Mouse (Mus musculus) heart, embryonic 12.5 days (tissue): ENCODE measurements around the gene Tenm1. TPM values are rescaled to one million over a fixed set of nuclear protein-coding genes. Genes with fewer than 3 reads are reported as not detected.

ENCODE experiments used
- ATAC-seq: fragments of 200-750 bp; cut with Nextera tagmentation; 2 replicates; pipeline ENCODE4 v1.8.0; 2017; ENCODE audit warnings: moderate TSS enrichment, moderate library complexity; ENCODE audit not compliant: insufficient number of reproducible peaks, low FRiP score
- H3K27ac ChIP-seq: fragments of 300-500 bp; sonication (generic); 2 replicates; pipeline ENCODE4 v1.5.1; 2016; ENCODE audit warnings: mild to moderate bottlenecking, moderate library complexity; ENCODE audit not compliant: poor library complexity, severe bottlenecking
- H3K27me3 ChIP-seq: fragments of 300-500 bp; sonication (generic); replicated peaks from 2 replicates; pipeline ENCODE4 v1.6.1; 2016; ENCODE audit warnings: mild to moderate bottlenecking, moderate library complexity
- H3K36me3 ChIP-seq: fragments of 300-500 bp; sonication (generic); 2 replicates; pipeline ENCODE4 v1.6.1; 2016; ENCODE audit warnings: mild to moderate bottlenecking, moderate library complexity
- H3K4me1 ChIP-seq: fragments of 300-500 bp; sonication (generic); replicated peaks from 2 replicates; pipeline ENCODE4 v1.6.1; 2016; ENCODE audit warnings: mild to moderate bottlenecking
- H3K4me2 ChIP-seq: fragments of 300-500 bp; sonication (generic); 2 replicates; pipeline ENCODE4 v1.6.1; 2016; ENCODE audit warnings: mild to moderate bottlenecking, moderate library complexity
- H3K4me3 ChIP-seq: fragments of 300-500 bp; sonication (generic); 2 replicates; pipeline ENCODE4 v1.5.1; 2016; ENCODE audit warnings: mild to moderate bottlenecking
- H3K9ac ChIP-seq: fragments of 300-500 bp; sonication (generic); 2 replicates; pipeline ENCODE4 v1.6.1; 2016; ENCODE audit warnings: mild to moderate bottlenecking, moderate library complexity
- H3K9me3 ChIP-seq: fragments of 300-500 bp; sonication (generic); replicated peaks from 2 replicates; pipeline ENCODE4 v1.6.1; 2016; ENCODE audit warnings: mild to moderate bottlenecking, moderate library complexity
- WGBS: fragments of 180-500 bp; shearing (Covaris S2); methylation state at CpG from one replicate; pipeline ENCODE4 v1.1.7; 2016; 5-methylcytosine and 5-hydroxymethylcytosine counted together
- polyA plus RNA-seq: library from polyadenylated mRNA; unstranded; fragments of >200 nt; fragmentation: Nextera tagmentation; extraction: Ambion mirVana; gene quantifications from 2 replicates; pipeline ENCODE4 v1.2.1, GENCODE M21; 2016

Tenm1 gene
- polyA plus RNA-seq, 1 experiment from 2014 or later = 0.06 TPM

- no peaks in the 10 kb centered on the region for H3K9me3 ChIP-seq
- no peak overlapping the region for H3K9ac ChIP-seq
- H3K4me1 ChIP-seq = no peaks in the 10 kb centered on the region
- H3K36me3 ChIP-seq = no peaks in the 10 kb centered on the region
- 37% methylated on average over 3 of the region's 3 CpGs for WGBS
- H3K27ac ChIP-seq = no peak overlapping the region
- no peak for ATAC-seq
- H3K27me3 ChIP-seq = no peaks in the 10 kb centered on the region
- peak overlapping the region; percentile 45; the same call in 1 of the 2 replicates for H3K4me2 ChIP-seq
- peak overlapping the region; percentile 15; the same call in 1 of the 2 replicates for H3K4me3 ChIP-seq
These were observed 888.7 kb downstream of the Tenm1 start for GRCm38 (mm10) chrX:42540030-42540755.

- Histone ChIP-seq H3K4me3 (no peak overlapping the region), H3K9me3 (no peaks in the 10 kb centered on the region), H3K36me3 (no peaks in the 10 kb centered on the region), H3K4me2 (no peak overlapping the region), H3K27ac (no peak overlapping the region), H3K27me3 (no peaks in the 10 kb centered on the region), H3K4me1 (no peaks in the 10 kb centered on the region), H3K9ac (no peak overlapping the region)
- 75% methylated on average over 4 of the region's 4 CpGs for WGBS
- no peak for ATAC-seq
These were observed 898.2 kb downstream of the Tenm1 start for GRCm38 (mm10) chrX:42530703-42531102.

GRCm38 (mm10) chrX:42522868-42523267 lies 906.1 kb downstream of the Tenm1 start:
- H3K4me3 ChIP-seq = no peak overlapping the region
- H3K4me2 ChIP-seq = no peak overlapping the region
- H3K9ac ChIP-seq = no peak overlapping the region
- H3K4me1 ChIP-seq = no peaks in the 10 kb centered on the region
- no peaks in the 10 kb centered on the region for H3K27me3 ChIP-seq
- no peaks in the 10 kb centered on the region for H3K9me3 ChIP-seq
- no peak overlapping the region for H3K27ac ChIP-seq
- ATAC-seq = no peak
- WGBS = 77% methylated on average over 2 of the region's 2 CpGs
- H3K36me3 ChIP-seq = no peaks in the 10 kb centered on the region

GRCm38 (mm10) chrX:42512567-42512966 lies 916.4 kb downstream of the Tenm1 start:
- H3K9ac ChIP-seq = no peak overlapping the region
- H3K36me3 ChIP-seq = no peaks in the 10 kb centered on the region
- no peak overlapping the region for H3K27ac ChIP-seq
- ATAC-seq = no peak
- H3K9me3 ChIP-seq = no peaks in the 10 kb centered on the region
- H3K4me3 ChIP-seq = no peak overlapping the region
- H3K4me1 ChIP-seq = no peaks in the 10 kb centered on the region
- H3K4me2 ChIP-seq = no peak overlapping the region
- H3K27me3 ChIP-seq = no peaks in the 10 kb centered on the region

GRCm38 (mm10) chrX:42511105-42511504 lies 917.8 kb downstream of the Tenm1 start:
- ATAC-seq = no peak
- H3K4me2 ChIP-seq = no peak overlapping the region
- 63% methylated on average over 2 of the region's 2 CpGs for WGBS

GRCm38 (mm10) chrX:42502291-42503043 lies 926.5 kb downstream of the Tenm1 start, which contains the start of gene Sh2d1a:
Gene Sh2d1a (plus strand): TSS chrX:42502453.
- Histone ChIP-seq H3K4me2 (no peak within 1 kb of the TSS), H3K9ac (no peak within 1 kb of the TSS), H3K36me3 (no peaks in the 10 kb centered on the region), H3K4me3 (no peak within 1 kb of the TSS), H3K4me1 (no peaks in the 10 kb centered on the region), H3K27me3 (no peaks in the 10 kb centered on the region), H3K9me3 (no peaks in the 10 kb centered on the region), H3K27ac (no peak within 1 kb of the TSS)
- WGBS = 72% methylated on average over 13 of the region's 13 CpGs
- no peak for ATAC-seq

More at GRCm38 (mm10) chrX:42511105-42511504, 917.8 kb downstream of the Tenm1 start:
- Histone ChIP-seq H3K9me3 (no peaks in the 10 kb centered on the region), H3K9ac (no peak overlapping the region), H3K27ac (no peak overlapping the region), H3K4me1 (no peaks in the 10 kb centered on the region), H3K4me3 (no peak overlapping the region), H3K36me3 (no peaks in the 10 kb centered on the region), H3K27me3 (no peaks in the 10 kb centered on the region)

- Histone ChIP-seq H3K9ac (no peak overlapping the region), H3K27ac (no peak overlapping the region), H3K27me3 (no peaks in the 10 kb centered on the region), H3K4me3 (no peak overlapping the region), H3K4me1 (no peaks in the 10 kb centered on the region), H3K4me2 (no peak overlapping the region), H3K36me3 (no peaks in the 10 kb centered on the region), H3K9me3 (no peaks in the 10 kb centered on the region)
- ATAC-seq = no peak
These were observed 928.4 kb downstream of the Tenm1 start for GRCm38 (mm10) chrX:42500538-42500937.

- Histone ChIP-seq H3K27me3 (no peaks in the 10 kb centered on the region), H3K27ac (no peak overlapping the region), H3K9me3 (no peaks in the 10 kb centered on the region), H3K36me3 (no peaks in the 10 kb centered on the region), H3K4me1 (no peaks in the 10 kb centered on the region), H3K4me3 (no peak overlapping the region), H3K9ac (no peak overlapping the region), H3K4me2 (no peak overlapping the region)
- ATAC-seq = no peak
- WGBS = 86% methylated on average over 8 of the region's 8 CpGs
These were observed 938.6 kb downstream of the Tenm1 start for GRCm38 (mm10) chrX:42490336-42490735.

GRCm38 (mm10) chrX:42489446-42489845 lies 939.5 kb downstream of the Tenm1 start, which contains the start of gene Tex13c2:
Gene Tex13c2 (plus strand): TSS chrX:42489691.
- no peak within 1 kb of the TSS for H3K4me2 ChIP-seq
- WGBS = 84% methylated on average over 16 of the region's 16 CpGs
- no peaks in the 10 kb centered on the region for H3K36me3 ChIP-seq
- H3K4me1 ChIP-seq = no peaks in the 10 kb centered on the region
- no peak within 1 kb of the TSS for H3K27ac ChIP-seq
- H3K9me3 ChIP-seq = no peaks in the 10 kb centered on the region
- no peak within 1 kb of the TSS for H3K9ac ChIP-seq
- no peaks in the 10 kb centered on the region for H3K27me3 ChIP-seq
- H3K4me3 ChIP-seq = no peak within 1 kb of the TSS
- ATAC-seq = no peak
